Mouse (Mus musculus): ENCODE data around the gene Olfr279.

GRCm38 (mm10) chr15:98479568-98480102, 12.6 kb upstream of the Olfr279 start:
- TF ChIP-seq GATA1 (IDR thresholded peaks at IDR 0.05; ENCODE audit: low read length) (no peak), TAL1 (IDR thresholded peaks at IDR 0.05; ENCODE audit: low read length) (no peak)
